Mouse (Mus musculus) liver, embryonic 11.5 days (tissue): ENCODE results near the gene Chrm5. TPM values are rescaled to one million over a fixed set of nuclear protein-coding genes. Genes with fewer than 3 reads are reported as not detected.

Source experiments
- ATAC-seq: fragments of 200-750 bp; cut with Nextera tagmentation; replicated peaks from 2 replicates; pipeline ENCODE4 v1.8.0; 2017; ENCODE audit warnings: moderate number of reproducible peaks, mild to moderate bottlenecking, moderate TSS enrichment, moderate library complexity; ENCODE audit not compliant: low FRiP score
- DNase-seq: peaks from one replicate; pipeline ENCODE4 v3.0.0-alpha.2; 2017; ENCODE audit warnings: low spot score
- H3K27ac ChIP-seq: fragments of 300-500 bp; sonication (generic); 2 replicates; pipeline ENCODE4 v1.5.1; 2014; ENCODE audit warnings: mild to moderate bottlenecking, low read depth, low read length, control low read depth
- H3K27me3 ChIP-seq: fragments of 300-500 bp; sonication (generic); replicated peaks from 2 replicates; pipeline ENCODE4 v1.6.1; 2014; ENCODE audit warnings: low read length, mixed read lengths; ENCODE audit not compliant: control insufficient read depth, insufficient read depth
- H3K36me3 ChIP-seq: fragments of 300-500 bp; sonication (generic); 2 replicates; pipeline ENCODE4 v1.6.1; 2014; ENCODE audit warnings: mild to moderate bottlenecking, low read length, moderate library complexity, mixed read lengths; ENCODE audit not compliant: control insufficient read depth, insufficient read depth
- H3K4me1 ChIP-seq: fragments of 300-500 bp; sonication (generic); replicated peaks from 2 replicates; pipeline ENCODE4 v1.6.1; 2014; ENCODE audit warnings: low read length, mixed read lengths; ENCODE audit not compliant: control insufficient read depth, insufficient read depth
- H3K4me2 ChIP-seq: fragments of 300-500 bp; sonication (generic); 2 replicates; pipeline ENCODE4 v1.6.1; 2014; ENCODE audit warnings: mild to moderate bottlenecking, control low read depth, moderate library complexity
- H3K4me3 ChIP-seq: fragments of 300-500 bp; sonication (generic); 2 replicates; pipeline ENCODE4 v1.5.1; 2014; ENCODE audit warnings: low read depth, low read length, control low read depth
- H3K9ac ChIP-seq: fragments of 300-500 bp; sonication (generic); 2 replicates; pipeline ENCODE4 v1.6.1; 2014; ENCODE audit warnings: low read depth, low read length, control low read depth
- H3K9me3 ChIP-seq: fragments of 300-500 bp; sonication (generic); 2 replicates; pipeline ENCODE4 v1.6.1; 2016; ENCODE audit warnings: low read length, inconsistent platforms, mixed read lengths; ENCODE audit not compliant: control insufficient read depth
- WGBS: fragments of 180-500 bp; shearing (Covaris S2); extraction: QIAGEN DNeasy Blood & Tissue Kit; methylation state at CpG from one replicate; pipeline ENCODE4 v1.1.7; 2014; 5-methylcytosine and 5-hydroxymethylcytosine counted together
- polyA plus RNA-seq: library from polyadenylated mRNA; unstranded; fragments of >200 nt; fragmentation: Nextera tagmentation; extraction: Ambion mirVana; gene quantifications from 2 replicates; pipeline ENCODE4 v1.2.1, GENCODE M21; 2014

The Chrm5 gene
- polyA plus RNA-seq, 1 experiment from 2014 or later: not detected

DNA sequence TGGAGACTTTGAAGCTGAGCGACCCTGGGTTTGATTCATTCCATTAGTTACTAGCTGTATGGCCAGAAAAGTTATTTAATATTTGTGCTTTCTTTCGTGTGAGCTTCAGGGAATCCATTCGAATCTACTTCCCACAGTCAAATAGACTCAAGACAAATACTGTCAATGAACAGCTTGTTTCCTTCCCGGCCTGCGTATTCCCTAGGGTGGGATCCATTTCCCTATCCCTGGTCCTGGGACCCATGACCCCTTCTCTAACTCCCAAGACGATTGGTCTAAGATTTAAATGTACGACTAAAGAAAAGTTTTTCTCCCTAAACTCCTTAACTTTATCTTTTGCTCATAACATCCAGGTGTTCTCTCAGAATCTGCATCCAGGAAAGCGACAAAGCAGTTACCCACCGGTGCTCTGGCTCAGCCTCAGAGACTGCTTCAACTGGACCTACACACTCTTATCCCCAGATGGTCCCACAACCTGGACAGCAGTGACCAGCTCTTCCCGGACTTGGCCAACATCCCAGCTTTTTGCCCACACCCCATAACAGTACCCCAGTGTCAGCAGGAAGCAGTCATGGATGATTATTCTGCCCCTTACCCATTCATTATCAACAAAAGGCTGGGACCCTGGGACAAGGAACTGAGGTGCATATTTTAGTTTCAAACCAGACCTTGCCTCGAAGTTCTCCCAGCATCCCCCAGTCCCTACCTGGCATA is 10.1 kb upstream of the Chrm5 start:
- Histone ChIP-seq H3K36me3 (no peaks in the 10 kb centered on the region), H3K9ac (no peak overlapping the region), H3K4me3 (no peak overlapping the region), H3K27ac (no peak overlapping the region), H3K27me3 (no peaks in the 10 kb centered on the region), H3K4me1 (peaks cover 12% of the 10 kb centered on the region), H3K9me3 (no peaks in the 10 kb centered on the region), H3K4me2 (no peak overlapping the region)
- WGBS: 87% methylated on average over 11 of the region's 11 CpGs
- no peak for DNase-seq
- ATAC-seq: no peak

DNA sequence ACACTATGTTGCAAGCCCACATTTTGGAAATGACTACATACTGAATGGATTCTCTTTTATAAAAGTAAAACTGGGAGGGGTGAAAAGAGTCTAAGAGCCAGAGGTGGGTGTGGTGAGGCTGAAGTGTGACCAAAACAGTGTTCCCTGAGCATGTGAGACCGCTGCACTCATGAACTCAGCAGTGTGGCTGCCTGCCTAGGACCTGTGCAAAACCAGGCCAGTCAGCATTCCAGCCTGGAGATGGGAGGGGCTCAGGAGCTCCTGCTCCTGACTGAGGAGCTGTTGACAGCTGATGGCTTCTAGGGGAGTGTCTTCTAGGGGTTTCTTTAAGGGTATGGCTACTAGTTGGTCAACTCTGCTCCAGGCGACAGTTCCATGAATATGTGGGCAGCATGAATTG is 4.3 kb upstream of the Chrm5 start:
- no peak overlapping the region for H3K9ac ChIP-seq
- H3K4me1 ChIP-seq: no peaks in the 10 kb centered on the region
- ATAC-seq: no peak
- H3K4me3 ChIP-seq: no peak overlapping the region
- H3K36me3 ChIP-seq: no peaks in the 10 kb centered on the region
- no peak overlapping the region for H3K4me2 ChIP-seq
- no peaks in the 10 kb centered on the region for H3K9me3 ChIP-seq
- DNase-seq: no peak
- 57% methylated on average over 2 of the region's 2 CpGs for WGBS
- no peak overlapping the region for H3K27ac ChIP-seq
- no peaks in the 10 kb centered on the region for H3K27me3 ChIP-seq

DNA sequence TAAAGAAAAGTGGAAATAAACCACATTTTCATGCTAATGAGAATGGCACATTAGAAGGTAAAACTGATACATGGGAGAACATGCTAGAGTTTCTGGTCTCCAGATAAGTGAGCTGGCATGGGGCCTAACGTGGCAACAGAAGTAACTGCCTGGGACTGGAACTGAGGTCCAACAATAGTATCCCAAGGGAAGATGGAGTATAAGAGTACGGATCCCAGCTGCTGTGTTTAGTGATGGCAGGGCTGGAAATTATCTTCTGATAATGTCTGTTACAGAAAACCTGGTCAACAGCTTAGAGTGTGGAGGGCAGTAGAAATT is 2.7 kb upstream of the Chrm5 start:
- Histone ChIP-seq H3K27ac (no peak overlapping the region), H3K27me3 (no peaks in the 10 kb centered on the region), H3K4me3 (no peak overlapping the region), H3K4me1 (no peaks in the 10 kb centered on the region), H3K9ac (no peak overlapping the region), H3K9me3 (no peaks in the 10 kb centered on the region), H3K4me2 (no peak overlapping the region), H3K36me3 (no peaks in the 10 kb centered on the region)
- 71% methylated on average over 2 of the region's 2 CpGs for WGBS
- ATAC-seq (no peak), DNase-seq (no peak)

DNA sequence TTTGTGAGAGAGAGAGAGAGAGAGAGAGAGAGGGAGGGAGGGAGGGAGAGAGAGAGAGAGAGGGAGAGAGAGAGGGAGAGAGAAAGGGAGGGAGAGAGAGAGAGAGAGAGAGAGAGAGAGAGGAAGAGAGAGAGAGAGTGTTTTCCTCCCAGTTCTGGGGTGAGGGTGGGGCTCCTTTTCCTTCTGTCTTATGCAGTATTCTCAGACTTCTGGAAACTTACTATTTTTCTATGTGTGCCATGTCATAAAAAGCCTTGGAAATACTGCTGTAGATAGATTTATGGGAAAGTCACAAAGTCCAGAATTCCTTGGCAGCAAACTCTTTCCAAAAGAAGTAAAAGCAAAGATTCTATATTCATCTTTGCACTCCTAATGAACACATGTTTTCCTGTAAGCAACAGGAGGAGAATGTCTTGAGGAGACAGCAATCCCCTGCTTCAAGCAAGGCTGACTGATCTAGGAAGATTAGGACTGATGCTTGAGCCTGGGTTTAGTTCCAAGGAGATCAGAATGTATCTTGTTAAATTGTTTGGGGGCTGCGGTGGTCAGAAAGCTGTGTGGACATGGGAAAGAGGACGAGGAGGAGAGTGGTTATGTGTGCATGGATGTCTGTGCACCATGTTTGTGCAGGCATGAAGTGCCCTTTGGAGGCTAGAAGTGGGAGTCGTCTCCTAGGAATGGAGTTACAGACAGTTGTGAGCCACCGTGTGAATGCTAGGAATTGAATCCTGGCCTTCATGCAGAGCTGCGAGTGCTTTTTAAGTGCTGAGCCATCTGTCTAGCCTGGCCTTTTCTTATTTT is 2.2 kb upstream of the Chrm5 start:
- Histone ChIP-seq H3K9me3 (no peaks in the 10 kb centered on the region), H3K9ac (no peak overlapping the region), H3K27ac (no peak overlapping the region), H3K4me2 (no peak overlapping the region), H3K4me3 (no peak overlapping the region), H3K27me3 (no peaks in the 10 kb centered on the region), H3K4me1 (no peaks in the 10 kb centered on the region), H3K36me3 (no peaks in the 10 kb centered on the region)
- 79% methylated on average over 5 of the region's 5 CpGs for WGBS
- no peak for ATAC-seq
- DNase-seq: no peak

DNA sequence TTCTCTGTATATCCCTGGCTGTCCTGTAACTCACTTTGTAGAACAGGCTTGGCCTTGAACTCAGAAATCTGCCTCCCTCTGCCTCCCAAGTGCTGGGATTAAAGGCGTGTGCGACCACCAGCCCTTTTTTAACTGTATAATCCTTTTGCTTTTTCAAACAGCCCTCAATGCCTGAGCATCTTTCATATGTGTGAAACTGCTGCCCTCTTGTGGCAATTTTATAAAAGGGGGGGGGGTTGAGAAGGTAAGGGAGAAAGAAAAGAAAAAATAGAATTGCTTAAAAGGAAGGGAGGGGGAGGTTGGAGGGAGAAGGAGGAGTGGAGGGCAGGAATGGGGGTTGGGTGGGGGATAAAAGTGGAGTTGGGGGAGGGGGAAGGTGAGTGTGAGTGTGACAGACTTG is 995 bp upstream of the Chrm5 start:
- DNase-seq: no peak
- no peak overlapping the region for H3K4me2 ChIP-seq

DNA sequence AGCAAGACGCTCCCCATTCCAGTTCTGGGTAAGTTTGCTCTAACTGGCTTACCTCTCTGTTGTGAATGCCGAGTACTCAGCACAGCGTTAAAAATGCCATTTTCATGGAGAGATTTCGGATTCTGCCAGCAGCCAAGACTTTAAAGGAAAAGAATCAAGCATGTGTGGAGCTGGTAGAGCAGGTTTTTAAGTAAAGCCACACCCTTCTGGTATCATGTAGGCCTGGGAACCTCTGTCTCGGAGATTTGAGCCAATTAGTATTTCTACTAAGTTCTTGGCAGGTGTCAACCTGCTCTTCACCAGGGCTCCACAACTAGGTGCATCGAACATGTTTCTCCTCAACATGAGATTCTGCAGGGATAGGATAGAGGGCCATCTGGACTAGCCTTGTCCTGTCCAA is 4.0 kb downstream of the Chrm5 start:
- Histone ChIP-seq H3K27ac (no peak overlapping the region), H3K27me3 (no peaks in the 10 kb centered on the region), H3K36me3 (no peaks in the 10 kb centered on the region), H3K4me1 (no peaks in the 10 kb centered on the region), H3K4me3 (no peak overlapping the region), H3K9ac (no peak overlapping the region), H3K4me2 (no peak overlapping the region), H3K9me3 (no peaks in the 10 kb centered on the region)
- no peak for ATAC-seq
- 69% methylated on average over 6 of the region's 6 CpGs for WGBS
- no peak for DNase-seq

More for the DNA sequence above, 995 bp upstream of the Chrm5 start:
- Histone ChIP-seq H3K9ac (no peak overlapping the region), H3K9me3 (no peaks in the 10 kb centered on the region), H3K4me3 (no peak overlapping the region), H3K36me3 (no peaks in the 10 kb centered on the region), H3K4me1 (no peaks in the 10 kb centered on the region), H3K27me3 (no peaks in the 10 kb centered on the region), H3K27ac (no peak overlapping the region)
- WGBS: 0% methylated on average over 2 of the region's 2 CpGs
- ATAC-seq: peak; percentile 57; the same call in 1 of the 2 replicates

DNA sequence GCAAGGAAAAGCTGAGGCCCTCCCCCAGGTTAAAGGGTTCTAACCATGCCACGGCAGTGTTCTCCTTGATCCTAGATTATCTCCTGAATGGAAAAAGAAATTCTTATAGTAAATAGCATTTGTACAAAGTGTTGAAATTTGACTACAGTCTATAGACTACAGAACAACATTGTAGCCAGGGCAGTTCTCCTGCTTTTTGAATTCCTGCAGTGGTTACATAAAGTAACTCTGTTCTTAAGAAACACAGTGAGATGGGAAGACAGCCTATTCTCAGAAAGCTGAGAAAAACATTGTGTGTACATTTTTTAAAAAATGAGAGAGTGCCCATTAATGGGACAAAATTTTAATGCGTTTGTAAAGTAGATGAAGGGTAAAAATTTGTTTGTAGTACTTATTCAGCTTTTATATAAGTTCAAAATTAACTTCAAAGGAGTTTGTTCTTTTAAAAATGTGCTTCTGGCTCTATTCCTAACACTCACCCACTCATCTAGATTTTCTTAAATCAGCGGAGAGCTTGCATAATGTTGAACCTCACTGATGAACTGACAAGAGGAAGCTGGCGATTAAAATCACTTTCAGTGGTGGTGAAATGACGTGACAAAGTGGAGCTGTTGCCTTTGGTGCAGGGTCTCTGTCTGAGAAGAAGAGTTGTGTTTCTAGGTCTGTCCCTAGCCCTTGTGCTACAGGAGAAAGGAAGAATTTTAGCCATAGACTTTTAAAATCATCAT is 5.4 kb downstream of the Chrm5 start:
- H3K27ac ChIP-seq: no peak overlapping the region
- no peak for ATAC-seq
- H3K36me3 ChIP-seq: no peaks in the 10 kb centered on the region
- no peak overlapping the region for H3K4me2 ChIP-seq
- no peak for DNase-seq
- WGBS: 71% methylated on average over 5 of the region's 5 CpGs
- no peak overlapping the region for H3K9ac ChIP-seq
- no peaks in the 10 kb centered on the region for H3K9me3 ChIP-seq
- H3K4me1 ChIP-seq: no peaks in the 10 kb centered on the region
- no peaks in the 10 kb centered on the region for H3K27me3 ChIP-seq
- H3K4me3 ChIP-seq: no peak overlapping the region

DNA sequence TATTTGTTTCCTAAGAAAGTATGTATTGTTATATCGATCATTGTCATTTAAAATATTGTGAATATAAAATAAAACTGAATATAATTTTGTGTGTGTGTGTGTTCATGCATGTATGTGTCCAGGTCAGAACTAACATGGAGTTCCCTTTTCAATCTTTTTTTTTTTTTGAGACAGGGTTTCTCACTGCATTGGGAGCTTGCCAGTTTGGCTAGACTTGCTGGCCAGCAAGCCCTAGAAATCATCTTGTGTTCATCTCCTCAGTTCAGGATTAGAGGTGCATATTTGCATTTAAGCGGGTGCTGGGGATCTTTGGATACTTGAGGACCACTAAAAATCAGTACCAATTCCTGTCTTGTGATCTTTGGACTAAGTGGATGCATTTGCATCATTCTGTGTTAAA is 8.5 kb downstream of the Chrm5 start:
- Histone ChIP-seq H3K9me3 (no peaks in the 10 kb centered on the region), H3K4me3 (no peak overlapping the region), H3K9ac (no peak overlapping the region), H3K27ac (no peak overlapping the region), H3K4me1 (no peaks in the 10 kb centered on the region), H3K27me3 (no peaks in the 10 kb centered on the region), H3K4me2 (no peak overlapping the region), H3K36me3 (peaks cover 5% of the 10 kb centered on the region; the same call in 1 of the 2 replicates)
- 84% methylated on average over 2 of the region's 2 CpGs for WGBS
- DNase-seq (no peak), ATAC-seq (no peak)
